Mouse (Mus musculus): Measurements from ENCODE around the gene Emc8.

The Emc8 gene

DNA sequence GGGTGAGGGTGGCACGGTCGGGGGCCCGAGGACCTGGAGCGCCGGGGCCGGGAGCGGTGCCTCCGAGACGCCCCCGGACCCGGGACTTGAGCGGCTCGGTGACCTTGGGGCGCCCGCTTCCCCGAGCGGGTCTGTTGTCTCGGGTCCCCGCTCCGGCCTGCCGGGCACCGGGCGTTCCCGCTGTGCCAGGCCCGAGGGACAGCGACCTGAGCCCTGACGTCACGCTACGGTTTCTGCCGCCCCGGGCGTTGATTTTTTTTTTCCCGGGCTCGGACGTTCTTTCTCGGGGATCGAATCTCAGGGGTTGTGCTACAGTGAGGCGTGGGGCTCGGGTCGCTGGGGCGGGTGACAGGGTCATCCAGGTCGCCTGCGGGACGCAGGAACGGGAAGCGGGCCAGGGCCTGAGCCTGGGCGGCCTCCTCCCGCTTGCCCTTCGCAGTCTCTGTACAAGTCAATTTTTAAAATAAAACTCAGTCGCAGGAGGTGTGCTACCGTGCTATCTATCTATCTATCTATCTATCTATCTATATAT lies at the start of gene Emc8:
Emc8 (minus strand) TSS at position 200 of the 532 bp plus-strand sequence.
- no peak for DNase-seq (ENCODE audit: low spot score)

DNA sequence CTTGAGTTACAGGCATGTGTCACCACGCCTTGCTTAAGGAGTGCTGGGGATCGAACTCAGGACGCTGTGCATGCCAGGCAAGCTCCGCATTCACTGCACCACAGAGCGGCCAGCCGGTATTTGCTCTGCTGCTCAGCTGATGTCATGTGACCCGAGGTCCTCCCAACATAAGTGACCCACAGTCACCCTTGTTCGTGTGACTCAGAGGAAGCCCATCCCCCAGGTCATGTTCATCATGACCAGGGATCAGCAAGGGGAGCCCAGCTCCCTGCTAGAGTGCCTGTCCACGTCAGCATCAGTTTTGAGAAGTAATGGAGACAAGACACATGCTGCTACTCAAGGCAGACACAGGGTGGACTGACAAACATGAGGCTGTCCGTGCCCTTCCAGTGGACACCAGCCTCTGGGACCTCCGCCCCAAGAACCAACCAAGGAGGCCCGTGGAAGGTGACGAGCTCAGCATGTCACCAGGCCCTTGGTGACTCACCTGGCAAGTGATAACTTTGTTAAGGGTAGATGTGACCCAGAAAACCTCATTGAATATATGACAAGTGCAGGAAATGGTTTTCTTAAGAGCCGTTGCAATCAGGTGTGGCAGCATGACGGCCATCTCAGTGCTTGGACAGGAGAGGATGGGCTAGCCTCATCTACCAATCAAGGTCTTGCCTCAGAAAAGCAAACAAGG lies 47.8 kb upstream of the Emc8 start:
- DNase-seq (ENCODE audit: low spot score), result no peak

- no peak for DNase-seq (ENCODE audit: low spot score)
Measured at GRCm38 (mm10) chr8:120715200-120715599, 46.8 kb upstream of the Emc8 start.

GRCm38 (mm10) chr8:120709176-120709575 lies 40.8 kb upstream of the Emc8 start:
- DNase-seq (ENCODE audit: low spot score), result no peak

GRCm38 (mm10) chr8:120706193-120706592 lies 37.8 kb upstream of the Emc8 start:
- DNase-seq (ENCODE audit: low spot score), result no peak

- DNase-seq (ENCODE audit: low spot score), result no peak
Measured at GRCm38 (mm10) chr8:120705163-120705562, 36.8 kb upstream of the Emc8 start.

DNA sequence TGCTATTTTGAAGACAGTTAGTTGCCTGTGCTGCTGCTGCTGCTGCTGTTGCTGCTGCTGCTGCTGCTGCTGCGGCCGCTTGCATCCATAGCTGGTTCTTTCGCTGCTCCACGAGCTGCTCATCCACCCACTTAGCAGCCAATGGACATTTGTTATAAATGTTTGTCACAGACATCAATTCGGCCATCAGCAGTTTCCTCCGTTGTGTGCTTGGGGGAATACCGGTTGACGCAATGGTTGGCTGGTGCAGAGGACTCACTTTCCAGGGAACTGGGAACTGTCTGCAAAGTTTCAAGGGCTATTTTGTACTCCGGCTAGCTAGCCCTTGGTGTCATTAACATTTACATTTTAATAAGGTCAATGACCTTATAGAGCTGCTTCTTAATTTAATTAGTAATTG lies 35.8 kb upstream of the Emc8 start:
- no peak for DNase-seq (ENCODE audit: low spot score)

DNA sequence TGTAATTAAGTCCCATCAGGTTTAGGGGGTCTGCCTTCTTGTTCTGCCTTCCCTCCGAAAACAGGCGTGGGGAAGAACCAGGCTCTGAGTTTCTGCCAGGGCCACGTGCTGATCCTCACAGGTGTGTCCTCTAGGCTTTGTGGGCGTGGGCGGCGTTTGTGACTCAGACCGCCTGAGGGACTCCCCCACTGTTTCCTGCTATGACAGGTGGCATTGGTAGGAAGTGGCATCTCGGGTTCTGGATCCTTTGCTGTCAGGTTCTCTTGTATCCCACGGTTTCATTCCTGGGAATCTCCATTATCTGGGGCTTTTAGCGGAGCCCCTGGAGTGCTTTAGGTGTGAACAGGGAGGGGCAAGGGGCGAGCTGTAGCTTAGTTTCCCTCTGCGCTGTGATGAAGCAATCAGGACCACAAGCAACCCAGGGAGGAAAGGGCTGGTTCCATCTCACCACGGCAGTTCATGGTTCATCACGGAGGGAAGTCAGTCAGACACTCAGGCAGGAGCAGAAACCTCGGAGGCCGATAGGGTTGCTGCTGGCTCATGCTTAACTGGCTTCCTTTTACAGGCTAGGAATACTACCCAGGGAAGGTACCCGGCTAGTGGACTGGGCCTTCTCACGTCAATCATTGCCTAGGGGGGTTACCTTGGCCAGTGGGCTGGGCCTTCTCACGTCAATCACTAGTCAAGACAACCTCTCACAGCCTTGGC lies 33.5 kb upstream of the Emc8 start:
- no peak for DNase-seq (ENCODE audit: low spot score)

DNA sequence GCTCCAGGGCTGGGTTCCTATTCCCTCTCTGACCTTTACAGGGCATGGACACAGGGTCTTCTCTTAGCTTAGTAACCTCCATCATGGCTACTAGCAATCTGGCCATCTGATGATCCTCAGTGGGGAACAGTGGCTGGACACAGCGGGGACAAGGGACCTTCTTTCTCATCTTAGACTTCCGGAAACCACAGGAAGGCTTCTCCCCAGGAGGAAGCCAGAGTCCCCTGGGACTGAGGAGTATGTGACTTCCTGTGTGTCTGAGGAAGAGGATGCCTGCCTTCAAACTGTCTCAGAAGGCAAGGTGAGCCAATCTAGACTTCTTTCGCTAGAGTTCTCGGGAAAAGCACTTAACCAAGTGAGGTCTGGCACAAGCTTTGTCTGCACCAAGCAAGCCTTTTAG lies 31.7 kb upstream of the Emc8 start:
- no peak for DNase-seq (ENCODE audit: low spot score)

GRCm38 (mm10) chr8:120699565-120699964 lies 31.2 kb upstream of the Emc8 start:
- no peak for DNase-seq (ENCODE audit: low spot score)

DNA sequence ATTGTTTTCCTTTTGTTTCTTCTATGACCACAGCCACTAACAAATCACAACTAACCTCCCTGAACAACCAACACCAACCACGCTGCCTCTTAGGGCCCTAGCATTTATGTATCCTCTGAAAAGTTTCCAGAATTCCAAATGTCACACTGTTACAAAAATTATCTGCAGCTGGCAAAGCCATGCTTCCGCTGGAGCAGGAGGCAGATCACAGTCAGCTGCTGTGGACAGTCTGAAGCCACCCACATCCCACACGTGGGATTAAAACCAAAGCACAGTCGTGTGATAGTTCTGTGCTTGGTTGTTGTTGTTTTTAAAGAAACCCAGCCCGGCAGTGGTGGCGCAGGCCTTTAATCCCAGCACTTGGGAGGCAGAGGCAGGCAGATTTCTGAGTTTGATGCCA lies 30.7 kb upstream of the Emc8 start:
- DNase-seq (ENCODE audit: low spot score), result no peak

GRCm38 (mm10) chr8:120698426-120698825 lies 30.1 kb upstream of the Emc8 start:
- DNase-seq (ENCODE audit: low spot score), result no peak

- no peak for DNase-seq (ENCODE audit: low spot score)
Measured at GRCm38 (mm10) chr8:120697979-120698272, 29.6 kb upstream of the Emc8 start.

DNA sequence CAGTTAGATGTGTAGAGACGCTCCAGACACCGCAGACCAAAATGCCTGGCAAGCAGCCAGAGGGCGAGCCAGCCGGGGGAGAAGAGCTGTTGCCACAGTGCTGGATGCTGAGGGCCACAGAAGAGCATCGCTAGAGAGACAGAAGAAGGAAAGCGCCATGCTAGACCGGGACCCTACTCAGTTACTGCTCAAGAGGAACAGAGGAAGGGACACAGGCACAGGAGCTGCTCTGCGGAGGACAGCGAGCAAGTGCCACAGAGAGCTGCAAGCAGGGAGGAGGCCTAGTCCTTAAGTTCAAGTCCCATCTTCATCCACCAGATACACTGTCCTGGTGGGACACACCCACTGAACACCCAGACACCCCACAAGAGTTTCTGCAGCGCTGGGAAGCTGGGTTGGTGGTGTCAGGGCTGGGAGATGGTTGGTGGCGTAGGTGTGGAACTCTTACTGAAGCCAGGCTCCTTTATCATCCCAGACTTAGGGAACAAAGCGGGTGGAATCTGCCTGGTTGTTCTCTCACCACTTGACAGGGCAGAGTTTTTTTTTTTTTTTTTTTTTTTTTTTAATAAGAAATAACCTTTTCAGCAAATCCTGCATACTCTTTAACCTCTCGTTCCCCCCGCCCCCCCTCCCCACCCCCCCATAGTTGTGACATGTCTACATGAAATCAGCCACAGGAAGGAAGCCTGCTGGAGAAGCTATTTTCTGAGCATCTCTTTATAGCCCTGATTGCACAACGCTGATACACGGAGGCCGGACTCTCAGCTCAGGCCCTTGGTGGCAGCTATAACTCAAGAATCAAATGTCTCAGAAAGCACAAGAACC lies 29.0 kb upstream of the Emc8 start:
- DNase-seq (ENCODE audit: low spot score), result no peak

DNA sequence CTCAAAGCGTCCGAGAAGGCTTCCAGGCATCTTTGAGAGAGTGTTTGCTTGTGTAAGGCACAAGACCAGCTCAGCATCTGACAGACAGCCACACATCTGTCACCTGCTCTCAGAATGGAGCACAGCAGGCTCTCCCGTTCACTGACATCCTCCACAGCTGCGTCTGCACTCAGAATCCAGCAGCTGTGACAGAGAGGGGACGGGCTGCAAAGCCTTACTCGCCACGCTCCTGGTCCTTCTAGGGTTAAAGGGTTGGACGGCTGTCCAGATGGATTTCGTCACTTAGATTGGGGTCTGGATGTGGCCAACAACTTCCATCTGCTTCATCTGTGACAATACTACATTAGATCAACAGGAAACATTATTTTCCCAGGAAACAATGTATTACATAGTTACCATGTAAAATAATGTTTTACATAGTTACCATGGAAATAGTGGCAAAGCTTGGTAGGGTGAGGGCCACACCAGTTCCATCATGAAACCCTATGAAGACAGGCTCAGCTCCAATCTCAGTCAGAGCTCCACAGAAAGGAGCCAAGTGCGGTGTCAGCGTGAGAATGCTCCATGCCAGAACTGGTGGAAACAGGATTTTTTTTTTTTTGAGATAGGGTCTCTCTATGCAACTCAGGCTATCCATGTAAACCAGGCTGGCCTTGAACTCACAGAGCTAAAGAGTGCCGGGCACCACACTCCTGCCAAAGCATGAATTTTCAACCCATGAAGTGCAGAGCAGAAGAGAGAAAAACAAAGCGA lies 28.2 kb upstream of the Emc8 start:
- no peak for DNase-seq (ENCODE audit: low spot score)

DNA sequence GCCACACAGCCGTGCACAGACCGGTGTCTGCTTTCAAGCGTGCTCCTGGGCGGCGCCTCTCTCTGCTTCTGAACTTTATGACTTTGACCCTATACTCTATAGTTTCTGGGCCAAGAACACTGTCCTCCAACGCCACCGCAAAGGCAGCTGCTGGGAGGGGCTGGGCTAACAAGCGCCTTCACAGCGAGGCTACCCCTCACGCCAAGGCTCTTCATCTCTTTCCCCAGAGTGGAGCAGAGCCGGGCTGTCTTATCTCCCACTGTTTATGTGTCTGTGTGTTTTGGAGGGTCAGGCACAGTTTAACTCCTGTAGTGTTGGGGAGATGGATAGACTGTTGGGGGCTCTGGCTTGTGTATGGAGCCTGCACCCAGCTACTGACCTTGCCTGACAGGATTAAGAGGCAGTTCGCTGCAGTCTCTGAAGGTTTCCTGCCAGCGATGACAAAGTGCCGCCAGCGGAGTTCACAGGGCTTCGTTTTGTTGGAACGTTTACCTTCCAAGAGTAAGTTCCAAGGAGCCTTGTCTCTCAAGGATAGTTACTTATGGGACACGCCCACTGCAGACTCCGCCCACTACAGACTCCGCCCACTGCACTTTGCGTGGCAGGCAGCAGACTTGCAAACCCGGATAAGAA lies 25.6 kb upstream of the Emc8 start:
- DNase-seq (ENCODE audit: low spot score), result no peak

- DNase-seq (ENCODE audit: low spot score), result no peak
Measured at GRCm38 (mm10) chr8:120692934-120693333, 24.6 kb upstream of the Emc8 start.

GRCm38 (mm10) chr8:120688511-120688910 lies 20.1 kb upstream of the Emc8 start:
- no peak for DNase-seq (ENCODE audit: low spot score)

DNA sequence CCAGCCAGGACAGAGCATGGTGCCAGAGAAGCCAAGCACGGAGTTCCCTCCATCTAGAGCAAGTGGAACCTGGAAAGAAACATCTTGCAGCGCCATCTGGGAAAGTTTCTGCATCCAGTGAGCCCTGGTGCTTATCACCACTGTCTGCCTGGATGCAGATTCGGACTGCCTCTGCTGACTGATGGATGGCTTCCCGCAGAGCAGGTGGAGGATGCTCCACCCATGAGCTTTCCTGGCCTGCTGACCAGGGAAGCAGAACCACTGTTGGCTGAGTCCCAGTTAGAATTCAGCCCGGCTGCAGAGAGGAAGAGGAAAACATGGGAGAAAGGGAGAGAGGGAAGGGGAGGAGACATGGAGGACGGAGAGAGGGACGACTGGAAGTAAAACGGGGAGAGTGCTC lies 19.4 kb upstream of the Emc8 start:
- DNase-seq (ENCODE audit: low spot score), result no peak

GRCm38 (mm10) chr8:120686576-120686975 lies 18.2 kb upstream of the Emc8 start:
- DNase-seq (ENCODE audit: low spot score), result no peak

DNA sequence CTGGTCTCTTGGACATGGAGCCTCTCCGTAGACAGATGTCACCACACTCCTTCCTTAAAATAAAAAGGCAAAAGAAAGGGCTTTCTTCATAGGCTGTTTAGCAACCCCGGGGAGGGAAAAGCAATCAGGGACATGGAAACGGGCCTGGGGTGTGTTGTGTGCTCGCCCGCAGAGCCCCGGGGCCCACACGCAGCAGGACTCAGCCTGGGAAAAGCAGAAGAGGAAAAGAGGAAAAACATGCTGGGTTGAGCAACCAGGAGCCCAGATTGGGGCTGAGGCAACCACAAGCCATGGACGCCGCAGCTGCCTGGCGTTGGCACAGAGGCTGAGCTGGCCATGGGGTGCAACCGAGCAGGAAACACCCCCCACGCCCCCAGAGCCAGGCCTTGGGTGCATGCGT lies 17.7 kb upstream of the Emc8 start:
- DNase-seq (ENCODE audit: low spot score), result no peak

GRCm38 (mm10) chr8:120685591-120685990 lies 17.2 kb upstream of the Emc8 start:
- DNase-seq (ENCODE audit: low spot score), result no peak

Data from ovary, postnatal 10 days (tissue).